In genomic region chr7:64326892-64327291, GRCm38 (mm10) we compare ENCODE assay signal across 9 mouse cellular contexts. TPM values are rescaled to one million over a fixed set of nuclear protein-coding genes. Genes with fewer than 3 reads are reported as not detected.
DNase-seq lines count a peak whose midpoint lies in the region; ATAC-seq and TF ChIP-seq lines count a peak whose summit lies in the region.
"Had no signal": no experiment of that assay in that cellular context is flagged by ENCODE, and none has a peak within 500 bp of the region (broad histone marks: within the 10 kb centered on the region; RNA-seq: fewer than 3 reads in every experiment).

No protein-coding gene starts in this region.

- peak; percentile 84 for TF ChIP-seq CTCF in Patski (IDR thresholded peaks at IDR 0.05)
- TF ChIP-seq CTCF in hindbrain, postnatal 0 days (IDR thresholded peaks at IDR 0.05; ENCODE audit: low read depth): peak; percentile 85

- no peak overlapping the region for H3K4me3 ChIP-seq in hindbrain, postnatal 0 days (ENCODE audit: low read length)
- H3K4me3 ChIP-seq: megakaryocyte, embryonic 14.5 days had no signal

- no peak overlapping the region for H3K27ac ChIP-seq in hindbrain, postnatal 0 days

- H3K4me1 ChIP-seq in hindbrain, postnatal 0 days (ENCODE audit: insufficient read depth, low read length): no peaks in the 10 kb centered on the region

- no peak overlapping the region for H3K9ac ChIP-seq in hindbrain, postnatal 0 days (replicated peaks; ENCODE audit: low read length)

- H3K36me3 ChIP-seq in hindbrain, postnatal 0 days (ENCODE audit: insufficient read depth, low read length): peaks cover 12% of the 10 kb centered on the region; the same call in 1 of the 2 replicates

- POLR2A ChIA-PET in Patski (lab: Charles Lee): no interaction called here

- in situ Hi-C loops in Patski (cut with MboI; ENCODE audit: low pct_unique_long_range_greater_than_20kb): loop anchor here (10.0 kb wide), 2 partner anchors 272 to 572 kb away; no protein-coding TSS in a partner anchor

- peak; percentile 69 for ATAC-seq in Patski
- peak; percentile 87 for ATAC-seq in hindbrain, postnatal 0 days
- peak; percentile 99 for ATAC-seq in megakaryocyte, adult 5-6 weeks (ENCODE audit: poor library complexity, severe bottlenecking)

- WGBS in hindbrain, postnatal 0 days: 45% methylated on average over 1 of the region's 1 CpGs

- DNase-seq in Patski (ENCODE audit: low read depth, low spot score): peak; percentile 35
- DNase-seq in cerebellum, adult 9-10 months: peak; percentile 79
- peak; percentile 44 to 94 for DNase-seq in frontal cortex, adult 2 months (ENCODE audit: extremely low spot score in 1 of 2, low spot score in 1 of 2)
- DNase-seq in hindbrain, postnatal 0 days (ENCODE audit: low spot score): peak; percentile 77
- peak; percentile 69 for DNase-seq in left cerebral cortex, adult 11 months (ENCODE audit: low spot score)
- peak; percentile 77 for DNase-seq in right cerebral cortex, adult 18-20 months
- peak; percentile 42 to 82 for DNase-seq in urinary bladder, adult 18-20 months (ENCODE audit: low spot score in 2 of 2)

- H3K27me3 ChIP-seq in Patski: no peaks in the 10 kb centered on the region
- no peaks in the 10 kb centered on the region for H3K27me3 ChIP-seq in hindbrain, postnatal 0 days (ENCODE audit: insufficient read depth, low read length)
- H3K27me3 ChIP-seq: megakaryocyte, embryonic 14.5 days had no signal

- no peaks in the 10 kb centered on the region for H3K9me3 ChIP-seq in hindbrain, postnatal 0 days (ENCODE audit: low read length)

- H3K4me2 ChIP-seq in hindbrain, postnatal 0 days (ENCODE audit: low read depth, low read length): no peak overlapping the region

- CTCF ChIA-PET in Patski (lab: Charles Lee): interaction anchor here (0.7 to 2.7 kb wide), 4 partner anchors 9 to 162 kb away, joined by 3 to 10 read pairs (median 3); no protein-coding TSS in a partner anchor

RNA-seq across cellular contexts. Expression of gene Mtmr10, which starts 39.4 kb away (rescaled TPM):
- 26.7 TPM for polyA plus RNA-seq in Patski (2021)
- polyA plus RNA-seq in frontal cortex, adult 2 months (2012; rRNA removed): 11.3 TPM in 2 replicates
- 11.7 and 14.5 TPM in 2 replicates for total RNA-seq in hindbrain, postnatal 0 days (2014; rRNA removed)
- polyA plus RNA-seq in hindbrain, postnatal 0 days (2015; fragmentation: Nextera tagmentation; extraction: Ambion mirVana): 9.5 and 10.5 TPM in 2 replicates
- total RNA-seq in megakaryocyte, adult 5-6 weeks (2015): 4.1 and 6.0 TPM in 2 replicates
- total RNA-seq in megakaryocyte, adult 5-6 weeks (2017): 3.4 and 7.2 TPM in 2 replicates

RNA-seq across cellular contexts. Expression of gene Fan1, which starts 47.0 kb away (rescaled TPM):
- 5.2 TPM for polyA plus RNA-seq in Patski (2021)
- 3.4 and 4.2 TPM in 2 replicates for polyA plus RNA-seq in frontal cortex, adult 2 months (2012; rRNA removed)
- 6.0 and 9.5 TPM in 2 replicates for total RNA-seq in hindbrain, postnatal 0 days (2014; rRNA removed)
- polyA plus RNA-seq in hindbrain, postnatal 0 days (2015; fragmentation: Nextera tagmentation; extraction: Ambion mirVana): 5.4 and 6.0 TPM in 2 replicates
- total RNA-seq in megakaryocyte, adult 5-6 weeks (2015): 1.2 and 2.0 TPM in 2 replicates
- 3.0 and 3.3 TPM in 2 replicates for total RNA-seq in megakaryocyte, adult 5-6 weeks (2017)
